Mouse (Mus musculus): ENCODE measurements at regions not wholly inside any gene's neighbourhood (a gene's known extent, or its start where the extent isn't known, plus 50 kb on each side); places are given as distances from the start of the nearest gene placed in this dataset.

GRCm38 (mm10) chr15:87325389-87325788 lies 218.7 kb upstream of the Fam19a5 start:
- H3K9me3 ChIP-seq (ENCODE audit: control insufficient read depth, low read length): no peaks in the 10 kb centered on the region
- no peaks in the 10 kb centered on the region for H3K27me3 ChIP-seq (ENCODE audit: control insufficient read depth, insufficient read depth, low read length)
- no peaks in the 10 kb centered on the region for H3K36me3 ChIP-seq (ENCODE audit: control insufficient read depth, insufficient read depth, low read length)
- H3K4me1 ChIP-seq (ENCODE audit: control insufficient read depth, insufficient read depth, low read length): no peaks in the 10 kb centered on the region
- ATAC-seq (ENCODE audit: low FRiP score, low read depth) (no peak), DNase-seq (ENCODE audit: low spot score) (no peak)
- H3K9ac ChIP-seq (ENCODE audit: low read depth, low read length, severe bottlenecking): no peak overlapping the region
- H3K4me2 ChIP-seq (replicated peaks; ENCODE audit: low read depth, low read length, severe bottlenecking): no peak overlapping the region
- H3K27ac ChIP-seq (replicated peaks; ENCODE audit: low read depth, low read length): no peak overlapping the region
- H3K4me3 ChIP-seq (replicated peaks; ENCODE audit: low read length): no peak overlapping the region
- 79% methylated on average over 5 of the region's 5 CpGs for WGBS
- TF ChIP-seq POLR2A (IDR thresholded peaks at IDR 0.05; ENCODE audit: borderline replicate concordance, extremely low read depth, insufficient read depth, insufficient read length): no peak

- Histone ChIP-seq H3K9ac (ENCODE audit: low read depth, low read length, severe bottlenecking) (no peak overlapping the region), H3K27ac (replicated peaks; ENCODE audit: low read depth, low read length) (no peak overlapping the region), H3K4me3 (replicated peaks; ENCODE audit: low read length) (no peak overlapping the region), H3K4me2 (replicated peaks; ENCODE audit: low read depth, low read length, severe bottlenecking) (no peak overlapping the region), H3K27me3 (ENCODE audit: control insufficient read depth, insufficient read depth, low read length) (no peaks in the 10 kb centered on the region), H3K36me3 (ENCODE audit: control insufficient read depth, insufficient read depth, low read length) (no peaks in the 10 kb centered on the region), H3K9me3 (ENCODE audit: control insufficient read depth, low read length) (no peaks in the 10 kb centered on the region), H3K4me1 (ENCODE audit: control insufficient read depth, insufficient read depth, low read length) (no peaks in the 10 kb centered on the region)
- no peak for ATAC-seq (ENCODE audit: low FRiP score, low read depth)
- TF ChIP-seq POLR2A (IDR thresholded peaks at IDR 0.05; ENCODE audit: borderline replicate concordance, extremely low read depth, insufficient read depth, insufficient read length): no peak
- no peak for DNase-seq (ENCODE audit: low spot score)
- 50% methylated on average over 6 of the region's 6 CpGs for WGBS
Measured at GRCm38 (mm10) chr15:87326281-87326680, 217.8 kb upstream of the Fam19a5 start.

- Histone ChIP-seq H3K4me3 (replicated peaks; ENCODE audit: low read length) (no peak overlapping the region), H3K4me2 (replicated peaks; ENCODE audit: low read depth, low read length, severe bottlenecking) (no peak overlapping the region), H3K27ac (replicated peaks; ENCODE audit: low read depth, low read length) (no peak overlapping the region), H3K36me3 (ENCODE audit: control insufficient read depth, insufficient read depth, low read length) (no peaks in the 10 kb centered on the region), H3K4me1 (ENCODE audit: control insufficient read depth, insufficient read depth, low read length) (no peaks in the 10 kb centered on the region), H3K27me3 (ENCODE audit: control insufficient read depth, insufficient read depth, low read length) (no peaks in the 10 kb centered on the region), H3K9me3 (ENCODE audit: control insufficient read depth, low read length) (no peaks in the 10 kb centered on the region), H3K9ac (ENCODE audit: low read depth, low read length, severe bottlenecking) (no peak overlapping the region)
- WGBS: 77% methylated on average over 3 of the region's 3 CpGs
- no peak for TF ChIP-seq POLR2A (IDR thresholded peaks at IDR 0.05; ENCODE audit: borderline replicate concordance, extremely low read depth, insufficient read depth, insufficient read length)
- ATAC-seq (ENCODE audit: low FRiP score, low read depth) (no peak), DNase-seq (ENCODE audit: low spot score) (no peak)
Measured at GRCm38 (mm10) chr15:87332441-87332840, 211.7 kb upstream of the Fam19a5 start.

DNA sequence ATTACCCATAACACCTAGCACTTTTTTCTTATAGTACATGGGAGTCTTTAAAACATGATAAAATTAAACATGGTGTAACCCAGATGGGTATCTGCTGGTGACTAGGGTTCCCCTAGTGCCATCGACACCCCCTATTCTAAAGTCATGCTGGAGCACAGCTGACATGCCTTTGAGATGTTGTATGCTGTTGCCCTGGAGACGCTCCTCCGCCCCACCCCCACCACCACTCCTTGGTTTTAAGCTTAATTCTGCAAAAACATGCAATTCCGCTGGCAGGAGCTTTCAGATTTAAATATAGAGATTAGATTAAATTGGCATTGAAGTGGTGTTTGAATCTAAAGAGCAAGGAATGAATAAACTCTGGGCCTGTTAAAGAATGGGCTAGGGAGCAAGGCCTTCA lies 210.6 kb upstream of the Fam19a5 start:
- Histone ChIP-seq H3K9ac (ENCODE audit: low read depth, low read length, severe bottlenecking) (no peak overlapping the region), H3K4me1 (ENCODE audit: control insufficient read depth, insufficient read depth, low read length) (no peaks in the 10 kb centered on the region), H3K36me3 (ENCODE audit: control insufficient read depth, insufficient read depth, low read length) (no peaks in the 10 kb centered on the region), H3K4me2 (replicated peaks; ENCODE audit: low read depth, low read length, severe bottlenecking) (no peak overlapping the region), H3K9me3 (ENCODE audit: control insufficient read depth, low read length) (no peaks in the 10 kb centered on the region), H3K27me3 (ENCODE audit: control insufficient read depth, insufficient read depth, low read length) (no peaks in the 10 kb centered on the region), H3K4me3 (replicated peaks; ENCODE audit: low read length) (no peak overlapping the region), H3K27ac (replicated peaks; ENCODE audit: low read depth, low read length) (no peak overlapping the region)
- no peak for DNase-seq (ENCODE audit: low spot score)
- 85% methylated on average over 4 of the region's 4 CpGs for WGBS
- no peak for TF ChIP-seq POLR2A (IDR thresholded peaks at IDR 0.05; ENCODE audit: borderline replicate concordance, extremely low read depth, insufficient read depth, insufficient read length)
- ATAC-seq (ENCODE audit: low FRiP score, low read depth): no peak

- H3K9me3 ChIP-seq (ENCODE audit: control insufficient read depth, low read length): no peaks in the 10 kb centered on the region
- H3K36me3 ChIP-seq (ENCODE audit: control insufficient read depth, insufficient read depth, low read length): no peaks in the 10 kb centered on the region
- no peak for TF ChIP-seq POLR2A (IDR thresholded peaks at IDR 0.05; ENCODE audit: borderline replicate concordance, extremely low read depth, insufficient read depth, insufficient read length)
- H3K27ac ChIP-seq (replicated peaks; ENCODE audit: low read depth, low read length): no peak overlapping the region
- no peak overlapping the region for H3K4me3 ChIP-seq (replicated peaks; ENCODE audit: low read length)
- H3K4me2 ChIP-seq (replicated peaks; ENCODE audit: low read depth, low read length, severe bottlenecking): no peak overlapping the region
- no peaks in the 10 kb centered on the region for H3K27me3 ChIP-seq (ENCODE audit: control insufficient read depth, insufficient read depth, low read length)
- DNase-seq (ENCODE audit: low spot score) (no peak), ATAC-seq (ENCODE audit: low FRiP score, low read depth) (no peak)
- WGBS: 66% methylated on average over 4 of the region's 4 CpGs
- H3K4me1 ChIP-seq (ENCODE audit: control insufficient read depth, insufficient read depth, low read length): no peaks in the 10 kb centered on the region
- no peak overlapping the region for H3K9ac ChIP-seq (ENCODE audit: low read depth, low read length, severe bottlenecking)
Measured at GRCm38 (mm10) chr15:87334430-87334829, 209.7 kb upstream of the Fam19a5 start.

GRCm38 (mm10) chr15:87335324-87335723 lies 208.8 kb upstream of the Fam19a5 start:
- no peaks in the 10 kb centered on the region for H3K27me3 ChIP-seq (ENCODE audit: control insufficient read depth, insufficient read depth, low read length)
- no peak for ATAC-seq (ENCODE audit: low FRiP score, low read depth)
- H3K4me1 ChIP-seq (ENCODE audit: control insufficient read depth, insufficient read depth, low read length): no peaks in the 10 kb centered on the region
- no peak for DNase-seq (ENCODE audit: low spot score)
- no peak overlapping the region for H3K4me3 ChIP-seq (replicated peaks; ENCODE audit: low read length)
- H3K4me2 ChIP-seq (replicated peaks; ENCODE audit: low read depth, low read length, severe bottlenecking): no peak overlapping the region
- no peak overlapping the region for H3K9ac ChIP-seq (ENCODE audit: low read depth, low read length, severe bottlenecking)
- no peaks in the 10 kb centered on the region for H3K9me3 ChIP-seq (ENCODE audit: control insufficient read depth, low read length)
- no peak for TF ChIP-seq POLR2A (IDR thresholded peaks at IDR 0.05; ENCODE audit: borderline replicate concordance, extremely low read depth, insufficient read depth, insufficient read length)
- H3K36me3 ChIP-seq (ENCODE audit: control insufficient read depth, insufficient read depth, low read length): no peaks in the 10 kb centered on the region
- H3K27ac ChIP-seq (replicated peaks; ENCODE audit: low read depth, low read length): no peak overlapping the region
- WGBS: 86% methylated on average over 4 of the region's 4 CpGs
